Mouse (Mus musculus) monocyte, adult 5-6 weeks (primary cell): ENCODE results near the gene Gpr84. TPM values are rescaled to one million over a fixed set of nuclear protein-coding genes. Genes with fewer than 3 reads are reported as not detected.

Experiments
- ATAC-seq: fragments of 153-309, 156-312 bp; replicated peaks from 2 replicates; pipeline ENCODE4 v1.8.0; 2017; ENCODE audit warnings: mild to moderate bottlenecking; ENCODE audit not compliant: low TSS enrichment, insufficient number of reproducible peaks, severe bottlenecking, poor library complexity, low FRiP score
- total RNA-seq: library from RNA; stranded (forward); fragments of 200-1000, 200-491, 200-594 nt; gene quantifications from 3 replicates; pipeline ENCODE4 v1.2.3, GENCODE M21; 2017

Gpr84 gene
- total RNA-seq: 0.53 to 1.2 TPM (median 0.87 TPM) in 3 replicates

- peak; percentile 36 for ATAC-seq
These were observed at the start of gene Gpr84 for GRCm38 (mm10) chr15:103310365-103310910. TSS of gene Gpr84 (minus strand) at chr15:103310612.

- no peak for ATAC-seq
These were observed 49.6 kb upstream of the Gpr84 start for GRCm38 (mm10) chr15:103359869-103360602.

GRCm38 (mm10) chr15:103359122-103359510, 48.7 kb upstream of the Gpr84 start:
- ATAC-seq: no peak

- ATAC-seq: no peak
These were observed 48.1 kb upstream of the Gpr84 start for GRCm38 (mm10) chr15:103358278-103359121.

GRCm38 (mm10) chr15:103357817-103358216, 47.4 kb upstream of the Gpr84 start:
- ATAC-seq: no peak

GRCm38 (mm10) chr15:103356130-103356529, 45.7 kb upstream of the Gpr84 start:
- ATAC-seq: no peak

GRCm38 (mm10) chr15:103355420-103355819, 45.0 kb upstream of the Gpr84 start:
- ATAC-seq: no peak

GRCm38 (mm10) chr15:103354690-103355089, 44.3 kb upstream of the Gpr84 start:
- no peak for ATAC-seq

- ATAC-seq: no peak
These were observed 43.3 kb upstream of the Gpr84 start for GRCm38 (mm10) chr15:103353511-103354256.

- ATAC-seq: 0 out of 2 replicates have a peak, but pooled peaks have one; percentile 62
These were observed 42.4 kb upstream of the Gpr84 start for GRCm38 (mm10) chr15:103352856-103353255.

- ATAC-seq: peak; percentile 60; the same call in 1 of the 2 replicates
These were observed 36.9 kb upstream of the Gpr84 start for GRCm38 (mm10) chr15:103347275-103347684.

GRCm38 (mm10) chr15:103345789-103346188, 35.4 kb upstream of the Gpr84 start:
- ATAC-seq: no peak

GRCm38 (mm10) chr15:103343556-103343955, 33.1 kb upstream of the Gpr84 start:
- no peak for ATAC-seq

- no peak for ATAC-seq
These were observed 32.6 kb upstream of the Gpr84 start for GRCm38 (mm10) chr15:103343008-103343407.

- ATAC-seq: peak; percentile 54
These were observed 32.0 kb upstream of the Gpr84 start for GRCm38 (mm10) chr15:103342415-103342814.

GRCm38 (mm10) chr15:103341547-103341946, 31.1 kb upstream of the Gpr84 start:
- ATAC-seq: no peak

GRCm38 (mm10) chr15:103340786-103341185, 30.4 kb upstream of the Gpr84 start:
- ATAC-seq: no peak

- ATAC-seq: no peak
These were observed 29.5 kb upstream of the Gpr84 start, which contains the start of gene Zfp385a for GRCm38 (mm10) chr15:103339961-103340337. TSS of gene Zfp385a (minus strand) at chr15:103340093.
